ENCODE assay signal across 17 mouse cellular contexts in genomic region chr16:46863959-46864358, GRCm38 (mm10).
"Had no signal": no experiment of that assay in that cellular context is flagged by ENCODE, and none has a peak within 500 bp of the region (broad histone marks: within the 10 kb centered on the region; RNA-seq: fewer than 3 reads in every experiment).

No protein-coding gene starts in this region.

- ATAC-seq: midbrain, embryonic 15.5 days had no signal

- H3K9ac ChIP-seq: liver, embryonic 13.5 days; midbrain, embryonic 12.5 days; midbrain, embryonic 15.5 days; neural tube, embryonic 12.5 days; neural tube, embryonic 15.5 days; stomach, embryonic 15.5 days had no signal

- H3K4me3 ChIP-seq: liver, embryonic 13.5 days; midbrain, embryonic 12.5 days; midbrain, embryonic 15.5 days; neural tube, embryonic 12.5 days; neural tube, embryonic 15.5 days; stomach, embryonic 15.5 days had no signal

- H3K4me1 ChIP-seq: liver, embryonic 13.5 days; midbrain, embryonic 12.5 days; midbrain, embryonic 15.5 days; neural tube, embryonic 12.5 days; neural tube, embryonic 15.5 days; stomach, embryonic 15.5 days had no signal

- H3K9me3 ChIP-seq: liver, embryonic 13.5 days; midbrain, embryonic 12.5 days; midbrain, embryonic 15.5 days; neural tube, embryonic 12.5 days; neural tube, embryonic 15.5 days; stomach, embryonic 15.5 days had no signal

- H3K4me2 ChIP-seq: liver, embryonic 13.5 days; midbrain, embryonic 12.5 days; midbrain, embryonic 15.5 days; neural tube, embryonic 12.5 days; neural tube, embryonic 15.5 days; stomach, embryonic 15.5 days had no signal

- H3K27ac ChIP-seq: liver, embryonic 13.5 days; midbrain, embryonic 12.5 days; midbrain, embryonic 15.5 days; neural tube, embryonic 12.5 days; neural tube, embryonic 15.5 days; stomach, embryonic 15.5 days had no signal

- H3K36me3 ChIP-seq: liver, embryonic 13.5 days; midbrain, embryonic 12.5 days; midbrain, embryonic 15.5 days; neural tube, embryonic 12.5 days; neural tube, embryonic 15.5 days; stomach, embryonic 15.5 days had no signal

- H3K27me3 ChIP-seq: liver, embryonic 13.5 days; midbrain, embryonic 12.5 days; midbrain, embryonic 15.5 days; neural tube, embryonic 12.5 days; neural tube, embryonic 15.5 days; stomach, embryonic 15.5 days had no signal

- DNase-seq: kidney, adult 11 months; kidney, adult 9 months; kidney, postnatal 14 days; kidney, postnatal 4 days; liver, embryonic 13.5 days; lung, adult 2 months; lung, postnatal 14 days; lung, postnatal 4 days; right cerebral cortex, postnatal 14 days; spleen, adult 18-20 months; thymus, adult 18-20 months; thymus, postnatal 36 days had no signal
